Mouse (Mus musculus) heart, adult 2 months (tissue): ENCODE data around the gene Ldhal6b.

Experiments
- CTCF ChIP-seq: fragments of 200-600 bp; IDR thresholded peaks from 2 replicates; pipeline ENCODE4 v1.8.1; 2022; ENCODE audit warnings: antibody characterized with exemption, mild to moderate bottlenecking, moderate library complexity
- EP300 ChIP-seq: fragments of 200-500 bp; IDR thresholded peaks from 2 replicates; pipeline ENCODE4 v1.6.1; 2011; ENCODE audit warnings: low read depth, low read length, control low read depth; ENCODE audit not compliant: insufficient read depth
- POLR2A ChIP-seq: fragments of 200-500 bp; IDR thresholded peaks from 2 replicates; pipeline ENCODE4 v1.6.1; 2011; ENCODE audit warnings: mild to moderate bottlenecking, low read depth, low read length, control low read depth; ENCODE audit not compliant: insufficient read depth

DNA sequence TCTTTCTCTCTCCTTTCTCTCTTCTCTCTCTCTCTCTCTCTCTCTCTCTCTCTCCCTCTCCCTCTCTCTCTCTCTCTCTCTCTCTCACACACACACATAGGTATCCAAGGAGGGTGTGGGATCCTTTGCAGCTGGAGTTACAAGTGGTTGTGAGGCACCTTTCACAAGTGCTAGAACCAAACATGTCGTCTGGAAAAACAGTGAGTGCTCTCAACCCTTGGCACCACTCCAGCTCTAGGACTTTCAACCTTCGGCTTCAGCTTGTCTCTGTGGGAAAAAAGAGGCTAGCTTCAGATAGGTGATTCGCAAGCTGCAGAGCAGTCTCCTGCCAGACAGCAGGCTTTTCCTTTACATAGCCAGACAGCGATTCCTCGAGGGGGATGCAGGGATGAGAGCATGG, 25.2 kb upstream of the Ldhal6b start:
- TF ChIP-seq POLR2A (no peak), CTCF (no peak), EP300 (no peak)
